Mouse (Mus musculus) CH12.LX (cell line): ENCODE measurements around the gene Mesp2. TPM values are rescaled to one million over a fixed set of nuclear protein-coding genes. Genes with fewer than 3 reads are reported as not detected.

Experiments
- DNase-seq: peaks from one replicate; pipeline ENCODE4 v3.0.0-alpha.2; 2013; ENCODE audit errors: extremely low read depth
- H3K27ac ChIP-seq: 2 replicates; pipeline ENCODE4 v1.5.1; 2012; ENCODE audit warnings: low read depth, mild to moderate bottlenecking, control low read depth, moderate library complexity; ENCODE audit not compliant: insufficient read depth
- H3K27me3 ChIP-seq: replicated peaks from 2 replicates; pipeline ENCODE3; 2012; ENCODE audit warnings: inconsistent platforms
- H3K36me3 ChIP-seq, 2 experiments: replicated peaks in 1 of 2; 2 replicates each; pipeline versions ENCODE3 to v1.6.1; 2012; ENCODE audit warnings: inconsistent platforms in 1 of 2, low read length in 1 of 2, mild to moderate bottlenecking in 1 of 2, mixed read lengths in 1 of 2, moderate library complexity in 1 of 2; ENCODE audit not compliant: control insufficient read depth in 1 of 2, insufficient read depth in 1 of 2
- H3K4me1 ChIP-seq, 2 experiments: 2 replicates each; pipeline ENCODE4 v1.6.1; 2012; ENCODE audit warnings: inconsistent platforms in 1 of 2, moderate library complexity in 1 of 2; ENCODE audit not compliant: insufficient read depth in 2 of 2, control insufficient read depth in 1 of 2
- H3K4me2 ChIP-seq: 2 replicates; pipeline ENCODE4 v1.6.1; 2012; ENCODE audit warnings: low read depth, mild to moderate bottlenecking, control low read depth; ENCODE audit not compliant: poor library complexity, insufficient read depth, severe bottlenecking
- H3K4me3 ChIP-seq, 3 experiments: fragments of 150-350 bp in 1 of 3; sonication (generic) in 1 of 3; replicated peaks in 1 of 3; 2 replicates each; pipeline versions ENCODE3 to v1.5.1; 2011 to 2012; ENCODE audit warnings: low read depth in 2 of 3, low read length in 2 of 3, mild to moderate bottlenecking in 2 of 3, moderate library complexity in 2 of 3, control low read depth in 1 of 3, improper control_type of control experiment in 1 of 3, inconsistent platforms in 1 of 3, mixed read lengths in 1 of 3; ENCODE audit not compliant: poor library complexity in 1 of 3
- H3K79me2 ChIP-seq: replicated peaks from 2 replicates; pipeline ENCODE4 v1.6.1; 2012; ENCODE audit warnings: mild to moderate bottlenecking, moderate library complexity; ENCODE audit not compliant: control insufficient read depth, poor library complexity, insufficient read depth, severe bottlenecking; ENCODE audit errors: extremely low read depth
- H3K9ac ChIP-seq: 2 replicates; pipeline ENCODE4 v1.6.1; 2012; ENCODE audit warnings: low read depth, mild to moderate bottlenecking, control low read depth, moderate library complexity; ENCODE audit not compliant: insufficient read depth
- H3K9me3 ChIP-seq: replicated peaks from 2 replicates; pipeline ENCODE3; 2012; ENCODE audit warnings: low read length, inconsistent platforms, mixed read lengths
- CHD1 ChIP-seq: IDR thresholded peaks from 2 replicates; pipeline ENCODE4 v1.6.1; 2012; ENCODE audit warnings: low read depth, low read length, improper control_type of control experiment, inconsistent platforms
- CTCF ChIP-seq, 2 experiments: IDR thresholded peaks in 1 of 2; conservative IDR thresholded peaks in 1 of 2; 2 replicates each; pipeline ENCODE4 v1.5.1; 2011 to 2012; ENCODE audit warnings: low read depth in 2 of 2, low read length in 2 of 2, improper control_type of control experiment in 1 of 2, inconsistent platforms in 1 of 2, mild to moderate bottlenecking in 1 of 2, moderate library complexity in 1 of 2
- E2F4 ChIP-seq: IDR thresholded peaks from 2 replicates; pipeline ENCODE4 v1.6.1; 2011; ENCODE audit warnings: low read depth, low read length, improper control_type of control experiment; ENCODE audit not compliant: insufficient replicate concordance
- ELF1 ChIP-seq: IDR thresholded peaks from 2 replicates; pipeline ENCODE4 v1.6.1; 2014; ENCODE audit warnings: low read depth, mild to moderate bottlenecking, inconsistent platforms, low read length, improper control_type of control experiment
- ETS1 ChIP-seq: conservative IDR thresholded peaks from 2 replicates; pipeline ENCODE4 v1.6.1; 2012; ENCODE audit warnings: low read depth, mild to moderate bottlenecking, inconsistent platforms, low read length, improper control_type of control experiment, moderate library complexity
- KAT2A ChIP-seq: IDR thresholded peaks from 2 replicates; pipeline ENCODE4 v1.6.1; 2012; ENCODE audit warnings: low read length, improper control_type of control experiment, inconsistent platforms; ENCODE audit not compliant: insufficient replicate concordance
- MEF2A ChIP-seq: IDR thresholded peaks from 2 replicates; pipeline ENCODE4 v1.6.1; 2014; ENCODE audit warnings: low read depth, mild to moderate bottlenecking, inconsistent platforms, low read length, improper control_type of control experiment, borderline replicate concordance
- MXI1 ChIP-seq: IDR thresholded peaks from 2 replicates; pipeline ENCODE4 v1.6.1; 2011; ENCODE audit warnings: mild to moderate bottlenecking, low read depth, low read length, improper control_type of control experiment
- MYC ChIP-seq: IDR thresholded peaks from 2 replicates; pipeline ENCODE4 v1.6.1; 2011; ENCODE audit warnings: low read depth, mild to moderate bottlenecking, improper control_type of control experiment, low read length
- NRF1 ChIP-seq: IDR thresholded peaks from 2 replicates; pipeline ENCODE4 v1.6.1; 2014; ENCODE audit warnings: low read depth, mild to moderate bottlenecking, inconsistent platforms, low read length, improper control_type of control experiment, moderate library complexity
- POLR2AphosphoS2 ChIP-seq: IDR thresholded peaks from 2 replicates; pipeline ENCODE4 v1.6.1; 2011; ENCODE audit warnings: low read depth, low read length, improper control_type of control experiment
- RAD21 ChIP-seq: IDR thresholded peaks from 2 replicates; pipeline ENCODE4 v1.6.1; 2011; ENCODE audit warnings: low read depth, mild to moderate bottlenecking, low read length, improper control_type of control experiment, moderate library complexity
- RCOR1 ChIP-seq: conservative IDR thresholded peaks from 2 replicates; pipeline ENCODE4 v1.6.1; 2012; ENCODE audit warnings: low read depth, mild to moderate bottlenecking, inconsistent platforms, low read length, improper control_type of control experiment
- SIN3A ChIP-seq: IDR thresholded peaks from 2 replicates; pipeline ENCODE4 v1.6.1; 2012; ENCODE audit warnings: low read length, improper control_type of control experiment, inconsistent platforms
- UBTF ChIP-seq: IDR thresholded peaks from 2 replicates; pipeline ENCODE4 v1.6.1; 2012; ENCODE audit warnings: low read depth, mild to moderate bottlenecking, inconsistent platforms, low read length, improper control_type of control experiment, moderate library complexity
- USF2 ChIP-seq: conservative IDR thresholded peaks from 2 replicates; pipeline ENCODE4 v1.6.1; 2011; ENCODE audit warnings: low read depth, low read length, improper control_type of control experiment
- ZC3H11A ChIP-seq: IDR thresholded peaks from 2 replicates; pipeline ENCODE4 v1.6.1; 2012; ENCODE audit warnings: low read depth, mild to moderate bottlenecking, inconsistent platforms, low read length, improper control_type of control experiment
- ZMIZ1 ChIP-seq: IDR thresholded peaks from 2 replicates; pipeline ENCODE4 v1.6.1; 2012; ENCODE audit warnings: low read depth, mild to moderate bottlenecking, inconsistent platforms, low read length, improper control_type of control experiment
- dilution Hi-C: fragments of 300-500 bp; cut with MboI; formaldehyde crosslinking; loops from 2 replicates; pipeline ENCODE4 v1.14.3; 2020; ENCODE audit warnings: low sequenced_read_pairs; ENCODE audit not compliant: extremely low pct_unique_long_range_greater_than_20kb, extremely low pct_ligation_motif_present
- in situ Hi-C: fragments of 300-500 bp; cut with MboI; formaldehyde crosslinking; loops from 3 replicates; pipeline ENCODE4 v1.14.3; 2019; ENCODE audit warnings: low sequenced_read_pairs, low pct_ligation_motif_present, low pct_unique_long_range_greater_than_20kb, mixed read lengths
- polyA plus RNA-seq: library from polyadenylated mRNA; unstranded; fragments of >175 nt; gene quantifications from 2 replicates; pipeline ENCODE4 v1.2.1, GENCODE M21; 2012; ENCODE audit warnings: low read depth; ENCODE audit not compliant: insufficient read length
- total RNA-seq, 2 experiments: library from RNA; depleted of rRNA; stranded (reverse); fragments of 300-350 nt in 1 of 2; fragments of >200 nt in 1 of 2; gene quantifications; 2 replicates each; pipeline ENCODE4 v1.2.3; 2012 to 2014

The Mesp2 gene
- total and polyA plus RNA-seq, 3 experiments, result not detected

- Histone ChIP-seq H3K9ac (no peak overlapping the region), H3K27me3 (peaks cover 3% of the 10 kb centered on the region), H3K4me3 (no peak overlapping the region), H3K4me2 (no peak overlapping the region), H3K4me1 (peaks cover 5 to 8% of the 10 kb centered on the region in 2 experiments; a peak in 3 of 4 replicates), H3K9me3 (no peaks in the 10 kb centered on the region), H3K36me3 (no peaks in the 10 kb centered on the region), H3K27ac (no peak overlapping the region), H3K79me2 (no peaks in the 10 kb centered on the region)
- in situ Hi-C loops (no loop called here), dilution Hi-C loops (no loop called here)
- TF ChIP-seq CTCF (conservative IDR thresholded peaks at IDR 0.05 in 1 of 2, IDR thresholded peaks at IDR 0.05 in 1 of 2; ENCODE audit: low read depth in 2 of 2, low read length in 2 of 2), result peak in 1 of 2 experiments; percentile 21; a peak in 2 of 4 replicates
- TF ChIP-seq E2F4, result no peak
- no peak for DNase-seq
Measured at GRCm38 (mm10) chr7:79792635-79793421, 17.7 kb upstream of the Mesp2 start.

DNA sequence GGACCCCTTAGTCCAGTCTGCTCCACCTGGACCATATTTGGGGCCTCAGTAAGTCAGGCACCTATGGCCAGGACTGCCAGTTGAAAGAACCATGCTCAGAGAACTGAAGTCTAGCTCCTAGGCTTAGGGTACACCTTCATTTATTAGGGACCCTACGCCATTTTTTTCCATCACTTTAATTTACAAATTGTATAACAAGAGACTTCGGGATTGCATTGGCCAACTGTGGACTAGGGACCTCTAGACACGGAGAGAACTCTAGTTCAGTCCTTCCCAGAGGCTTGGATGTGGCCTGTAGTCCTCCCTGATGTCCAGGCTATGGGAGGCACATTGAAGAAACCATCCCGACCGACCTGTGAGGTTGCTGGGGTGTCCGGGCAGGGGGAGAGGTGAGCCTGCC, 16.8 kb upstream of the Mesp2 start, which contains the start of gene Mesp1:
Mesp1 (minus strand) TSS at position 101 of the 400 bp plus-strand sequence.
- dilution Hi-C loops (no loop called here), in situ Hi-C loops (no loop called here)
- H3K27me3 ChIP-seq, result peaks cover 3% of the 10 kb centered on the region
- no peaks in the 10 kb centered on the region for H3K79me2 ChIP-seq
- no peak for DNase-seq
- H3K4me1 ChIP-seq, result peaks cover 5 to 8% of the 10 kb centered on the region in 2 experiments; a peak in 3 of 4 replicates
- no peaks in the 10 kb centered on the region for H3K36me3 ChIP-seq
- no peak for TF ChIP-seq CHD1
- TF ChIP-seq SIN3A, result no peak
- no peak for TF ChIP-seq ZMIZ1
- no peak for TF ChIP-seq RAD21
- TF ChIP-seq MXI1, result no peak
- no peak for TF ChIP-seq RCOR1
- TF ChIP-seq MEF2A, result no peak
- TF ChIP-seq USF2, result no peak
- no peak for TF ChIP-seq ELF1
- TF ChIP-seq ZC3H11A, result no peak
- no peak for TF ChIP-seq NRF1
- no peak for TF ChIP-seq ETS1
- TF ChIP-seq UBTF, result no peak
- no peak for TF ChIP-seq KAT2A
- TF ChIP-seq POLR2AphosphoS2, result no peak
- TF ChIP-seq MYC, result no peak
- no peak within 1 kb of the TSS for H3K27ac ChIP-seq
- no peak within 1 kb of the TSS for H3K4me2 ChIP-seq
- H3K9ac ChIP-seq, result no peak within 1 kb of the TSS
- no peaks in the 10 kb centered on the region for H3K9me3 ChIP-seq
- H3K4me3 ChIP-seq, result no peak within 1 kb of the TSS
